Mouse (Mus musculus): ENCODE measurements at regions not wholly inside any gene's neighbourhood (a gene's known extent, or its start where the extent isn't known, plus 50 kb on each side); places are given as distances from the start of the nearest gene placed in this dataset.

DNA sequence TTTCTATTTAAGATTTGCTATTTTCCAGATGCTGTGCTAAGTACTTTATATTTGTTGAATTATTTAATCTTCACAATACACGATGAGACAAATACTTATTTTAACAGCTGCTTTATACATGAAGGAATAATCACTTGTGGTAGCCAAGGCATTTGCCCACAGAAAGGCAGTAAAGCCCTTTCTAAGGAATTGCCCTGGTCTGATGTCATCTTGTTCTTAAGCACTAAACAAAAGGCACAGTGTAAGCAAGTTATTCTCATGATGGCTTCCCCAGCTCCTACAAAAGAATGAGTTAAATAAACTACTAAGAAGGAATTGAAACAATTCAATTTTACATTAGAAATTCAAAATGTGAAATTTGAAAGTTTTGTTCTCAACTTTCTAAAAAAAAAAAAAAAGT, 358.8 kb downstream of the Cenpc1 start:
- DNase-seq (ENCODE audit: low read depth) = no peak

DNA sequence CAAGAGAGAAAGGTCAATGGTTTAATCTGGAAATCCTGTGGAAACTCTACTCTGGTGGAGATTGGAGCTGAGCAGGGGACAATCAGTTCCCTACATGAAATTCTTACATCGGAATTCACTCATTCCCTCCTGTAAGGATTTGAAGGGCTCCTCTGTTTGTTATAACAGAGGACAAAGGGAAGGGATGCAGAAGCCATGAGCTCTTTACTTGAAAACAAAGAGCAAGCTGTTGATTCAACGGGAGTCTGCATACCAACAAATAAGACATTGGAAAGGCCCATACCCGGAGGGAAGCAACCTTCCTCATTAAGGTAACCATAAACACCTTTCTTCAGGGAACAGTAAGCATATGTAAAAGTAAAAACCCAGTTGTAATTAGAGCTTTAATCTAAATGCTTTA, 359.3 kb downstream of the Cenpc1 start:
- DNase-seq (ENCODE audit: low read depth) = no peak

DNA sequence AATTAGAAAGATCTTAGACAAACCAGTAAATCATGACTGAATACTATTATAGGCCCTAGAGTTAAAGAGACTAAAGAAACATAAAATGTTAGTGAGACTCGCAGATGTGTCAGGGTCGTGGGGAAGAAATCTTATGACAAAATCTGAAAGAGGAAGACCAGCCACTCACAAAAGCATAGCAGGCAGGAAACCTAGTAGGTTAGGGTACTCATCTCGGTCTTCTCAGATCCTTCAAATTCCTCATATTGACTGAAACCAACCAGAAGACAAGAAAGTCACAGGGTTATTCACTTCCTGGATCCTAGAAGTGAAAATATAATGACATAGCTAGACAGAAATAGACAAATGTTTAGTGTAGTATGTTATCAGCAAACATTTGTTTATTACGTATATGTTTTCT, 387.5 kb downstream of the Cenpc1 start:
- DNase-seq (ENCODE audit: low read depth) = no peak

DNA sequence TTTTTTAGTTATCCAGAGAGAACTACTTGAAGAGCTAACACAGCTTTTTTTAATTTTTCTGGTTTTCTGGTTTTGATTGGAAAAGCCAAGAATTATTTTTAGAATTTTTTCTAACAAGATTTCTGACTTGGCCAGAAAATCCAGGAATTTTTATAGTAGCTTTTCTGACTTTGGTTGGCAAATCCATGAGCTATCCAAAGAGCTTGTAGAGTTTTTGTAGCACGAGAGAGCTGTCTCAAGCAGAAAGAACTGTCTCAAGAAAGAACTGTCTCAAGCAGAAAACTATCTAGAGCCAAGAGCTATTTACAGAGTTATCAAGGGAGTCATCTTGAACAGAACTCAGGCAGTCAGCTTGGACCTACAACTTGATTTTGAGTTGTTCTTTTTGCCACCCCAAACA, 394.3 kb downstream of the Cenpc1 start:
- no peak for DNase-seq (ENCODE audit: low read depth)

DNA sequence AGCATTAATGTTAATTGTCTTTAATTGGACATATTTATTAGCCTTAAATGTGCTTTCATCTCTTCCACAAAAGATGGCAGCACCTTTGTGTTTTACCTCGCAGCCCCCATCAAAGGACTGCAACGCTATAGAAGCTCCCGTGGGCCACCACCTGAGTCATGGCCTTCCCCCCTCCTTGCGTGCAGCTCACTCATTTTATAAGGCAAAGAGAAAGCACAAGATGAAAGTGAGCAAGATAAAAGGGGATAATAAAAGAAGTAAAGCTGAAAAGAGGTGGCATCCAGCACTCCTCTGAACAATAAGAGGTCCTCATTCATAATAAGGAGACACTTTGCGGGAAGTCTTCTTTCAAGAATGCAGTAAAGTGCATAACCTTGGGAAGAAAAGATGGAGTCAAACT, 403.9 kb downstream of the Cenpc1 start:
- DNase-seq (ENCODE audit: low read depth) = no peak

DNA sequence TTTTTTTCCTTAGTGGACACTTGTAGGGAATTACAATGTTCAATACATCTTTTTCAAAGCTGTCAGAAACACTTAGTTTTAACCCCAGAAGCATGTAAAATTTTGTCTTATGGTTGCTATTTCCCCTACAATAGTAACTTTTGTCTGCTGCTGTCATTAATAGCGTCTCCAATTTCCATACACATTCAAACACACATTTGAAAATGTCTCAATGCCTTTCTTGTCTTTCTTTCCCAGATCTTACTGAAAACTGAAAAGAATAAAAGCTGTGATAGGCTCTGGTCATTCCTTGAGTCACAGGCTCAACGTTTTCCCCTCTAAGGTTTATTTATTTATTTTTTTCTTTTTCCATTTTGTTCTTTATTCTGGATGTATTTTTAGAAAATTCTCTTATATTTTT, 444.3 kb downstream of the Cenpc1 start:
- DNase-seq (ENCODE audit: low read depth) = no peak

DNA sequence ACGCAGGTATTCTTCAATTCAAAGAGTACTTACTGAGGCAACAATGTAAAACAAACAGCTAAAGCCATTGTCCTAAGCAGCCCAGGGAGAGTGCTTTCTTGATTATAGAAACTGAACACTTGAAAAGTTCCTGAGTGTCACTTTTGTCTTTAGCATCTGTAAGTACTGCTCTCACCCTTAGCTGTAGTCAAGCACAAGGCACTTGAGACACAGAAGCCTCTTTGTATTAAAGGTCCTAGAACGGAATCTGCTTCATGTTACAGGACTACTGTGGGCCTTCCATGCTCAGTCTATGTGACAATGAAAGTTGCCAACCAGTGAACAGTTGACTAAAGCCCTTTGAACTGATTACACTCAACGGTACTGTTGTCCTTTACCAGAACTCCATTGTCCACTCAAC, 450.6 kb downstream of the Cenpc1 start:
- DNase-seq (ENCODE audit: low read depth) = no peak

DNA sequence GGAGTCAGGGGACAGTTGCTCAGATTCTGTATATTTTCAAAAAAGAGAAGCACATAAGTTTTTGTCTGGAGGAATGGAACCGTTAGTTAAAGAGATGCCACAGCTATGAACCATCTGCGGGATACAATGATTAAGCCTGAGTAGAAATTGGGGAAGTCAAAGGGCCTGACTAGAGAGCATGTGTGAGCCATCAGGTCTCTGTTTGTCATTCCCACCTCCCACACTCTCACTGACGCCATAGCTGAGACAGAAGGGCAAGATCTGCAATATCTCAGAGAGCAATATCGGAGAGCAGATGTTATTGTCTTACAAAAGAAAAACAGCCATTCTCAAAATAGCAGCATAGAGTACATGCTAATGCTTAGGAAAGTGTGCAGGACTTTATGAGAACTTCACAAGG, 452.8 kb downstream of the Cenpc1 start:
- DNase-seq (ENCODE audit: low read depth) = no peak

DNA sequence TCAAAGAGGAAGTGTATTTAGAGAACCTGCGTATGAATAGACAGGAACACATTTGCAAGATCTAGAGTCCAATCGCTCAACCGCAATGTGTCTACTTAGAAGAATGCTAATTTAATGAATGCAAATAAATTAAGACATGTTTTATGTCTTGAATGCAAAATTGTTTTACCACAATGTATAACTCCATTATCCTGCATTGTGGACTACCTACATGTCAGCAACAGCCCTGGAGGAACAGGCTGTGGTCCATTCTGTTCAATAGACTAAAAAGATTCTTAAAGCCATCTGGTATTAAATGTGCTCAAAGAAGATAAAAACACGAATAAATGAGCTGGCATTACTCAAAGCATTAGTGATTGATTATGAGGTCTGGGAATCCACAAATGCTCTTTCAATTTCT, 456.3 kb downstream of the Cenpc1 start:
- DNase-seq (ENCODE audit: low read depth) = no peak

DNA sequence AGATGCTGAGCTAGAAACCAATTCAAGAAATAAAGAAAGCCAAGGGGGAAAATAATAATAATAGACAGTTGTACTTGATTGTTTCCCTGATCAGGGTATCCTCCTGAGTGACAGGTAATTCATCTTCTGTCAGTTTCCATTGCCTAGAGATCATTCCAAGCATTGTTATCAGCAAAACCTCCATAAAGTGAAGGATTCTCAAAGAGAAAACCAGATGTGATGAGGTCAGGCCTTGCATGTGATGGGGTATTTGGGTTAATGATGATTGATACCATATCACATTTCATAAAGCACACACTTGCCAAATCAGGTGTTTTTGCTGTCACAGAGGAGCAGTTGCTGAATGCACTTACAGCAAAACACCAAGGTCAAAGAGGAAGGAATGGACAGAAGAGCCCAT, 467.2 kb downstream of the Cenpc1 start:
- DNase-seq (ENCODE audit: low read depth) = no peak

DNA sequence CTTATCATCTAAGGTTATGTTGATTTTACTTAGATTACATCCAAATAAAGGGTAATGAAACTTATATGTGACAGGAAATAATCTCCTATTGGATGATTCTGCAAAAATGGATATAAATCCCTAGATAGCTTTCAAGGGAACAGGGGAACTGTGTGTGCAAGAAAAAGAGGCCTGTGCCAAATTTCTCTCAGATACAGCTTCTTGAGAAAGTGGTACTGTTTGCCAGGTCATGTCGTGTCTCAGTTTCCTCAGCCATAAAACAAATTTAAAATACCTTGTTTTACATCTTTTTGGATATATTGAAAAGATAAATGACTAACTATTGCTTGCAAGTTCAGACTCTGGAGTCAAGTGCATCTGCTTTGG, 470.3 kb downstream of the Cenpc1 start:
- DNase-seq (ENCODE audit: low read depth) = no peak

DNA sequence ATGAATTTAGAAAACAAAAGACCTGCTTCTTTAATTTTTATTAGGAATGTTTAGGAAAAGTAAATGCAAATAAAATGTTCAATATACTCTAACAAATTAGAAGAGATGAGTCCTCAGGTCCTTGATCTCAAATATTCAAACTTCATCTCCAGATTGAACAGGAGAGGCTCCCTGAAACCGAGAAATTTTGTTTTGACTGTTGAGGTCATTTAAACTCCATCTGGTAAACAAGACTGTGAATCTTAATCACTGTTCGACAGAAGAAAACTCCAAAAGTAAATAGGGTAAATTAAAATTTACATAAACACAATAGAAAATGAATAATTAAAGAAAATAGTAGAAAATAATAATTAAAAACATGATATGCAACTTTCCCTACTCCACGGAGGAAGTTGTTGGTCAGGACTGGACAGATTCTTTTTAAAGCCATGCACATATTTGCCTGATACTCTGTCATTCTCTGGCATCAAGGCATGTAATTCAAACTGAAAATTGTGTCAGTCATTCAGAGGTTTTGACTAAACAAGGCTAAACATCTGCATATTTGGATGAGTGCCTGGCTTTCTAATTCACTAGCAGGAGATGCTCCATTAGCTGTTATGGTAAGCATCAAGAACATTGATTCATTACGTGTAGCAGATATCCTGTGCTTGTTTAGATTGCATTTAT, 470.8 kb downstream of the Cenpc1 start:
- DNase-seq (ENCODE audit: low read depth) = no peak

DNA sequence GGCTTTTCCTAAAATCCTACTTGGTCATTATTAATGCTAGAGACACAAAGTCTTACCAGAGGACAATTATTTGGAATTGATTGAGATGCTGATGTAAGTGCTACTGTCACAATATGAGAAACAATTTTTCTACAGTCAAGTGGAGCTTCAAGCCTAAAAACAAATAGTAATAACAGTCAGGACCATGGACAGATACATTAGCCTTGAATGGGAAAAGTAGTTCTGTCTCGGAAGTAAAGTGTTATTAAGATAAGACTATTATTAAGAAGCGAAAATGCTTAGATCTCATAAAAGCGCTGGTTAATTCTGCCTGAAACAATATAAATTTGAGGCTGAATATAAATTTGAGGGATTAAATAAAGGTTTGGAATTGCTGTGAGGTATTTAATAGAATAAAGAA, 473.1 kb downstream of the Cenpc1 start:
- DNase-seq (ENCODE audit: low read depth) = no peak

DNA sequence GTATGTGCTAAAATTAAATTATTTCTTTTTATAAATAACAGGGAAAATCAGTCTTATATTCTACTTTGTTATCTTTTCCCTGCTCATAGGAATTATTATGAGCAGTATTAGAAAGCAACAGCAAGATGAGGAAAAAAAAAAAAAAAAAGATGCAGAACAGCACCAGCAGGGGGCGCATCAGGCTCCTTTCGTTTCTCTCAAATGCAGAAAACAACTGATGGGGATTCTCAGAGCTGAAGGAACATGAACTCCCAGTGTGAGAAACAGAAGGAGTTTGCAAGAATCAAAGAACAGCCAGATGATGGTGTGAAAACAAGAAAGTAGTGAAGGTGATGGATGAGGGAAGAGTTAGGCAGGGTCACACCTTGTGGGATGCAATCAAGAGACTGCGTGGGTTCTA, 478.7 kb downstream of the Cenpc1 start:
- DNase-seq (ENCODE audit: low read depth) = no peak

DNA sequence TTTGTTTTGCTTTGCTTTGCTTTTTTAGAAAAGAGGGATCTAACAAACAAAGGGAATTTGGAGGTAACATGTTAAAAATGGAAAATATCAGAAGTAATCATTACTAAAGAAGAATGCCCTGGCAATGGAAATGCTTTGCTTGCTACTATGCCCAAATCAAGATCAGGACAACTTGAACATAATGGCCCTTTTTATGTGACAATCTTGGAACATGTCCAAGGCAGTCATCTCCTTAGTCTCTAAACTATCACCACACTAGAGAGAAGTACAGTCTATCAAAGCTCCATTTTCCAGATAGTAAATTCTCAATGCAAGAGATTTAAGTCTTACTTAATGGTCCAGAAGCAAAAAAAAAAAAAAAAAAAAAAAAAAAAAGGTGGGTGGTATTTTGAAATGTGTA, 492.9 kb downstream of the Cenpc1 start:
- no peak for DNase-seq (ENCODE audit: low read depth)

DNA sequence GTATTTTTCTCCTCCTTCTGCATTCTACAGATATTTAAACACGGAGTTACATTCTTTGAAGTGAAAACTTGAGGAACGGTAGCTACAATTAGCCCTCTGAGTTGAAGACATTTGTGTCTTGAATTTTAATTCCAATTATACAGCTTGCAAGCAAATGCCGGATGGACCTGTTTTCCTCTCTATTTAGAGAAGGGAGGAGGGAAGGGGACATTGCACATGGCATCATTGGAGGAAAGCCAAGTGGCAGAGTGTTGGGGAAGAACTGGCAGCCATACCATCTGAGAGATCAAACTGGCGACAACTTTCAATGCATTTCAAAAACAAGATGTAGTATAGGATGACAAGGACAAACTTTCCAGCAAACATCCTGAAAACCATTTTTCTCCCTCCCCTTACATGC, 493.4 kb downstream of the Cenpc1 start:
- no peak for DNase-seq (ENCODE audit: low read depth)

DNA sequence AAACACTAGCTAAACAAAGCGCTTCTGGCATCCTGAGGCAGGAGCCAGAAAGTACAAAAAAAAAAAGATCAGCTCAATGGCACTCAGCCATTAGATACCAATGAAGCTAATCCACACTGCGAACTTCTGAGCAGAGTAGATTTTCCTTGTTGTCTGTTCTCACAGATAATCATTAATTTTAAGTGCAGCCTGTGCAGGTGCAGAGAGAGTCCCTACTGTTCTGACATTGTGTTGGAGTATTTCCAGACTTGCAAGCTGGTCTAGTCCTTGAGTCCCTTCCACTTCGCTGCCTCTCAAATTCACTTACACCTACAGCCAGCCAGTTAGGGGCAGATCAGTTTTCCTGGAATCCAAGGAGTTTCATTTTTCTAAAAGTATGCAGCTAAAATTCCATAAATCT, 494.0 kb downstream of the Cenpc1 start:
- no peak for DNase-seq (ENCODE audit: low read depth)

DNA sequence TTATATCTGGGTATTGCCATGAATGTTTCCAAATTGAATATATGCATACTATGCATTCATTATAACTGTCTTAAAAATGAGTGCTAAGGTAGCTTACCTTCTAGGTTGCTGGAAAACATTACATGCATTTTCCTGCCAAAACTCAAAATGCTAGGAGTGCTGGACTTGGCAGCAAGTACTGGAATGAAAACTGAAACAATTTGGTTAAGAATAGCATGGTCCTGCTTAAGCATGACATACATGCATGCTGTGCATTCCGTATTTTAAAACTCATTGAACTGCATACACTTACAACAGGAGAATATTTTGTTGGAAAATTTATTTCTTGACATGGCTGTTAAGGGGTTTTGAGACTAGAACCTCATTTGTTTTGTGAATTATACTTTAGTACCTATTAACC, 529.1 kb downstream of the Cenpc1 start:
- DNase-seq (ENCODE audit: low read depth) = no peak

DNA sequence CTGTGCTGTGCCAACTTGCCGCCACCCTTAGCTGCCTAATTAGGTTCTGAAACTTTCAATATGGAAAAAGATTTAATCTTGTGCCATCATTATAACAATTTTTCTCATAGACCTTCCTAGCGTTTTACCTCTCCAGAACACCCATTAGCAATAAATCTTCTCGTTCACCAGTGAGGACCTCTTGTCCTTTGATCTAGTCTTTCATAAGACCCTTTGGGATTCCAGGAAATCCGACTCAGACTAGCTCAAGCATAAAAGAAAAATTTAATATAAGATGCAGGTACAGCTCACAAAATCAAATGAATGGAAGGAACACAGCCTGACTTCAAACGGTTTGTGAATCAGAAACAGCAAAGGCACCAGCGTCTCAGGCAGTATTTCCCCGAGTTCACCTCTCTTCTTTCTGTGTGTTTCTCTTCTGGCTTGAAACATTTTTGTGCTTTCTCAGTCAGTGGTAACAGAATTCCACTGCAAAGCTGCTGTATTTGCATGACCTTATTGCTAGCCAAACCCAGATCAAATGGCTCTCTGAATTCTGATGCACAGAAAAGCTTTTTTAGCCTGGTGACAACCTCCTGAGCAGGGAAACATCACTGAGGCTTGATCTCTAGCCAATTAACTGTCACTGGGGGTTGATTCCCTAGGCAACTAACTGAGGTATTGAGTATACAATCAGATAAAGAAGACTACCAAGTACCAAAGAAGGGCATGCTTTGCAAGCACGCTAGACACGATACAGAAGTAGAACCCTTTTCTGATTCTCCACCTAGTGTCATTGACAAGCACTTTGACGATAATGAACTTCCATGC, 539.8 kb downstream of the Cenpc1 start:
- DNase-seq (ENCODE audit: low read depth) = no peak

DNA sequence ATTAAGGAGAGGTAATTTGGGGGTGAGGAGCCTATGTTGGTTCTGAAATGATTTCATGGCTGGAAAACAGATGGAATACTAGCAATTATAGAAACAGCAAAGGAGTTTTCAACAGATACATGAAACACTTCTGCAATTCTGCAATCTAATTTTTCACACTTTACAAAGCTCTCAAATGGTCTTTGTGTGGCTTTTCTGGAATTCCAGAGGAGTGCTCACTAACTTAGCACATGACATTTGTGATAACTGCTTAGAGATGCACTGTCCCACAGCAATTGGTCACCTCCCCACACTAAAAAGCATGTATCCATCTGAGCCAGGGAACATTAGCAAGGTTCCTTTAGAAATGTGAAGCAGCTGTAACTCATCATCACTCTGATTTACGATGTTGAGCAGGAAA, 560.1 kb downstream of the Cenpc1 start:
- no peak for DNase-seq (ENCODE audit: low read depth)

DNA sequence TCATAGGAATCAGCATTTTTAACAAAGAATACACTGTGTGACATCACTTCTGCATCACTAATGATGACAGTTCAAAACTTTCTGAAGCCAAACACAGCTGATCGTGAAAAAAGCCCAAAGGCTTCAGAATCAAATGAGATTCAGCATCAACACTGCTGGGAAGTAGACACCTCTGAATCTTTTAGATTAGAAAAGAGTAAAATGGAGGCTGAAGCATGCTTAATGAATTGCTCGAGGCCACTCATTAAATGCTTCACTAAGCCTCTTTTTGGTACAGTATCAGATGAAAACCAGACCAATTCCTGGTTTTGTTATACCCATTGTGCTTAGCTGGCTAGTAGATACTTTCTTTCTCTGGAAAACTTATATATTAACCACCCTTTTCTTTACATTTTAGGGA, 568.1 kb downstream of the Cenpc1 start:
- no peak for DNase-seq (ENCODE audit: low read depth)

DNA sequence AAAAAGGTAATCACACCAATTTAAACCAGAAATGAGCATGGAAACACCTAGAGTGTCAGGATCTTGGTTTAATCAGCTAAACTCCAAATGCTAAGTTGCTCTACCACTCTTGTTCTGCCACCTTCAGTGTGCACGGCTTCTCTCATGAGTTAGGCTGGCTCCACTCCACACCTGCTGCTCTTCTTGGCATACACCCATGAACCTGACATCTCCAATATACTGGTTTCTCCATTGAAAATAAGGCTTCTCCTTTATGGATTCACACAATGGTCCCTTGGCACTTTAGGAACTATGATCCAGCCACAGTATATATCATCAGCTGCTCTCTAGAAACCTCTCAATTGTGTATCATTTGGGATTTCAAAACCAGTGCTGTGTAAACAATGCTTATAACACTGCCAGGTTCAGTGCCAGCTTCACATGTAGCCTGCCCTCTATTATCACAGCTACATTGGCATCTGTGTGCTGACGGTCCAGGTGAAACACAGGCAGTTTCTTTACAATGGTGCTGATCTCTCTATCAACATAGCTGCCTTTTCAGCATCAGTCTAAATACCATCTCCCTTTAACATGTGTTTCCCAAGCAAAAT, 579.6 kb downstream of the Cenpc1 start:
- no peak for DNase-seq (ENCODE audit: low read depth)

DNA sequence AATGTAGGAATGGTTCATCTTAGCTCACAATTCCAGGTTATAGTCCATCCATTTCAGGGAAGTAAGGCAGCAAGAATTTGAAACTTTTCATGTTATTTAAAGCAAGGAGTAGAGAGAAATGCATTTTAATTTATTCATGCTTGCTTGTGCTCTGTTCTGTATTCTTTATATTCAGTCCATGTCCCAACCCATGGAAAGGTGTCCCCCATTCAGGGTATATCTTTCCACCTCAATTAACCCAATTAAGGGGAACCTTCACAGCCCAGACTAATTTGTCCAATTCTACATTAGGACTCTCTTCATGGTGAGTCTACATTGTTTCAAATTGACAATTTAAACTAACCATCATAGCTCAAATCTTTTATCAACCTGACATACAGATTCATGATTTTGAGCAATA, 580.2 kb downstream of the Cenpc1 start:
- DNase-seq (ENCODE audit: low read depth) = no peak

DNA sequence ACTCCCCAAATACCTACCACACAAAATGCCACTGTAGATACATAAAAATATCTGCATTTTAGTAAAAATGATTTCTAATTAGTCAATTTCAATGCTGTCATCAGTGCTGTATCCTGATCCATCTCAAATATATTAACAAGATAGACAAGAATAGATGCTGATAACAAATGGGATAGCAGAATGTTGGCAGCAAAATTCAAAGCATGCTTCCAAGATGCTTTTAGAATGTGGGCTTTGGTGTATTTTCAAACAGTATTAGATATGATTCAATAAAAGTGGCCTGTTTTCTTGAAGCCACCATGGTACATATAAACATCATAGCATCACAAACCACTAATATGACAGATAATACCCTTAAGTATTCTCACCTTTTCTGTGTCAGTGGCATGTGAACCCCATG, 597.6 kb downstream of the Cenpc1 start:
- DNase-seq (ENCODE audit: low read depth) = no peak

Data from naive thymus-derived CD4-positive, alpha-beta T cell, adult 2 months (primary cell).